Mouse (Mus musculus) megakaryocyte, embryonic 14.5 days (primary cell): ENCODE measurements around the gene Magi2.

Experiments used
- FLI1 ChIP-seq: IDR thresholded peaks from 2 replicates; pipeline ENCODE4 v1.6.1; 2012; ENCODE audit warnings: low read length, inconsistent platforms, mixed read lengths
- GATA1 ChIP-seq: IDR thresholded peaks from 3 replicates; pipeline ENCODE4 v1.6.1; 2012; ENCODE audit warnings: mixed read lengths, low read length, inconsistent platforms, borderline replicate concordance

DNA sequence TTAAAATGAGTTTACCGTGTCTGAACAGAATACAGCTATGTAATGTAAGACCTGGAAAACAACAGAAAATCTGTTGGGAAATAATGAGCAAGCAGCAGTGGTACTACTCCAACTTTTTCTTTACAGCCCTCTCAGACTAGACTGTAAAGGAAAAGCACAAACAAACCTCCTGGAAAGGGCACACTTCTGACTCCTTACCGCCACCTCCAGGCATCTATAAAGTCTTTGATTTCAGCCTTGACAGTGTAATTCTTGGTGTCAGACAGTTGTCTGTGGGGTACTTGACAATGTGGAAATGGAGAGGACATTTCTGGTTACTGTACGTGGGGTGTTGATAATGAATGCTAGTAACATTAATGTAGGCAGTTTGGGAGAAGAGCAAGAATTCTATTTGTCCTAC, 791.2 kb downstream of the Magi2 start:
- no peak for TF ChIP-seq GATA1
- no peak for TF ChIP-seq FLI1
